Mouse (Mus musculus) adrenal gland, adult 8-10 months (tissue): ENCODE results near the gene Fmnl2. TPM values are rescaled to one million over a fixed set of nuclear protein-coding genes. Genes with fewer than 3 reads are reported as not detected.

Source experiments
- DNase-seq: peaks from one replicate; pipeline ENCODE4 v3.0.0; 2022
- total RNA-seq, 4 experiments: library from RNA; stranded (reverse); gene quantifications; 2 replicates each; pipeline ENCODE4 v1.2.4; 2022

The Fmnl2 gene
- total RNA-seq, 4 experiments from 2014 or later, result 22.0 to 56.8 (median 34.7) TPM

- DNase-seq, result no peak
These were observed 250.9 kb downstream of the Fmnl2 start for GRCm38 (mm10) chr2:53108547-53108946.

- no peak for DNase-seq
These were observed 264.1 kb downstream of the Fmnl2 start for GRCm38 (mm10) chr2:53121797-53122196.

DNA sequence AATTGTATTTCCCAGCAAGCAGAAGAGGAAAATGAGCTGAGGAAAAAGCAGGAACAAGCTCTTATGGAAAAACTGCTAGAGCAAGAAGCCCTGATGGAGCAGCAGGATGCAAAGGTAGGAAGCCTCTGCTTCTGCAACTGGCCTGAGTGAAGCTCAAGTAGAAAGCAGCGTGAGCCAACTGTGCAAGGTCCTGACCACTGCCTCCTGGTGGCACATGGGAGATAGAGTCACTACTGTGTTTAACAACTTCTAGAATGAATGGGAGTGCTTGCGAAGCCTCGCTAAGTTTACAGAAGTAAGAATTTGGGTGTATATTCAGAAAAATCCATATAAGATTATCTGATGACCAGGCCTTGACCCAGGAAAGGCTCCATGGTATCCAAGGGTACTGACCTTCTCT, 268.3 kb downstream of the Fmnl2 start:
- no peak for DNase-seq

- no peak for DNase-seq
These were observed 271.4 kb downstream of the Fmnl2 start for GRCm38 (mm10) chr2:53129070-53129469.

- DNase-seq, result no peak
These were observed 273.9 kb downstream of the Fmnl2 start for GRCm38 (mm10) chr2:53131567-53131966.

DNA sequence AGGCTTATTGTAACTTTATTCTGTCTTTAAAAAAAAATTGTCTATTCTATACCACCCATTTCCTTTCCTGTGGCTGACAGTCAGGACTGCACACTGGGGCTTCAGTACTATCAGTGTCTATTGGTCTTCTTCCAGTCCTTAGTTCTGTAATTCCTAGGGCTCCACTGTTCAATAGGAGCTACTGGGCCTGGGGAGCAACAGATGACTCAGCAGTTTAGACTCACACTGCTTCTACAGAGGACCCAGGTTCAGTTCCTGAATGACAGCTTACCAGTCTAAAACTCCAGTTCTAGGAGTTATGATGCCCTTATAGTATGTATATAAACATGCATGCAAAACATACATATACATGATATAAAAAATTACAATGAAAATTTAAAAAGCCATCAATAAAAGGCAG, 289.2 kb downstream of the Fmnl2 start:
- DNase-seq, result no peak

DNA sequence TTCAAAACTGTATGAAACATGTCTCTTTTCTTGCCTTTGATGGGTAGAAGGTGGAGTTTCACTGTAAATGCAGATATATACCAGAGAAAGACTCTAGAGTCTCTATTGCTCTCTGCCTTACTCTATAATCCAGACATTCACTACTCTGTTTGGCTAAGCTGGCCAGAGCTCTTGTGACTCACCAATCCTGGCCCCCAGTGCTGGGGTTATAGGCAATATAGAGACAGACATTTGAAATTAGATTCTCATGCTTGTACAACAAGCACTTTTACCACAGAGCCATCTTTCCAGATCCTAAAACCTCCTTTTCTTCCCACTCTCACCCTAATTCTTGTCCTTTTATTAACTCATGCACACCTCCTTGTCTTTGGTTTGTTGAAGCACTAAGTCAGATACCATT, 316.3 kb downstream of the Fmnl2 start:
- no peak for DNase-seq

DNA sequence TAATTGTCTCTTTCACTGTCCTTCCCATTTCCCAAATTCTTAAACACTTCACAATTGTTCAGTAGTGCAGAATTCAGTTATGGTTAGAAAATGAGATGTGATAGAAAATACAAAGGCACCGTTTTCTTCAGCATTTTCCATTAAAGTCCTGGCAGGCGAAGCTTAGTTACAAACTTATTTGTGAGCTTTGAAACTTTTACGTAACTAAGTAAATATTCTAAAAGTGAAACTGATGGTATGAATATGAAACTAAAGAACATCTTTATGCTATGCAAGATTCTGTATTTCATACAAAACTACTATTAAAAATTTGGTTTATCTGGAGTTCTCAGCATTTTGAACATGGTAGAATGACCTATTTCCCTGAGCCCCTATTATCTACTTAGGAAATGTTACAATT, 321.3 kb downstream of the Fmnl2 start:
- DNase-seq, result no peak

DNA sequence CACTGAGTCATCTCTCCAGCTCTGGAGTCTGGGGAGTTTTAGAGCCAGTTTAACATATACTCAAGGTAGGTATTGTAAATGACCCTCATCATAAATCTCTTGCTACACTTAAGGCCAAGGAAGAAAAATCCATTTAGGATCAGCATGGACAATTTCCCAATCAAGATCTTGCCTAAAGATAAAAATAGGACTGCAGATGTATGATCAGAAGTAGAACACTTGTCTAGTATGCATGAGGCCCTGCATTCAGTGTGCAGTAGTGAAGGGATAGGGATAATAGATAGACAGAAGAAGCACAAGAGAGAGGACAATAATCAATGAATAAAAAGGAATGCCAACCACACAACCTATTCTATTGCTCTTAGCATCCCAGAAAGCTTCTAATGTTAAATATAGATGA, 322.2 kb downstream of the Fmnl2 start:
- DNase-seq, result no peak

Other genes starting within 250 kb of the Fmnl2 start
- 1 to 10 TPM in 1 of 4 experiments, under 1 TPM in 3; 0.17 to 1.5 (median 0.64) TPM for gene Cacnb4, start 181.0 kb upstream of the Fmnl2 start, total RNA-seq
- gene Stam2, start 115.6 kb upstream of the Fmnl2 start, total RNA-seq, result 10 to 100 TPM; 38.5 to 44.8 (median 40.6) TPM